Mouse (Mus musculus) limb, embryonic 13.5 days (tissue): ENCODE results near the gene Edf1. TPM values are rescaled to one million over a fixed set of nuclear protein-coding genes. Genes with fewer than 3 reads are reported as not detected.

Experiments used
- ATAC-seq: fragments of 200-750 bp; cut with Nextera tagmentation; 2 replicates; pipeline ENCODE4 v1.8.0; 2017; ENCODE audit warnings: low read depth, moderate number of reproducible peaks, moderate TSS enrichment; ENCODE audit not compliant: low FRiP score
- H3K27ac ChIP-seq: fragments of 300-500 bp; sonication (generic); 2 replicates; pipeline ENCODE4 v1.5.1; 2015; ENCODE audit warnings: inconsistent platforms, mild to moderate bottlenecking, moderate library complexity
- H3K27me3 ChIP-seq: fragments of 300-500 bp; sonication (generic); 2 replicates; pipeline ENCODE4 v1.6.1; 2015; ENCODE audit warnings: mild to moderate bottlenecking, inconsistent platforms
- H3K36me3 ChIP-seq: fragments of 300-500 bp; sonication (generic); 2 replicates; pipeline ENCODE4 v1.6.1; 2015; ENCODE audit warnings: inconsistent platforms, mild to moderate bottlenecking, moderate library complexity
- H3K4me1 ChIP-seq: fragments of 300-500 bp; sonication (generic); 2 replicates; pipeline ENCODE4 v1.6.1; 2015; ENCODE audit warnings: inconsistent platforms
- H3K4me2 ChIP-seq: fragments of 300-500 bp; sonication (generic); replicated peaks from 2 replicates; pipeline ENCODE4 v1.6.1; 2015; ENCODE audit warnings: inconsistent platforms, mild to moderate bottlenecking, moderate library complexity
- H3K4me3 ChIP-seq: fragments of 300-500 bp; sonication (generic); 2 replicates; pipeline ENCODE4 v1.5.1; 2015; ENCODE audit warnings: moderate library complexity, mild to moderate bottlenecking, inconsistent platforms
- H3K9ac ChIP-seq: fragments of 300-500 bp; sonication (generic); 2 replicates; pipeline ENCODE4 v1.6.1; 2015; ENCODE audit warnings: mild to moderate bottlenecking, inconsistent platforms
- H3K9me3 ChIP-seq: fragments of 300-500 bp; sonication (generic); 2 replicates; pipeline ENCODE4 v1.6.1; 2016; ENCODE audit warnings: inconsistent platforms
- WGBS: fragments of 180-500 bp; shearing (Covaris S2); methylation state at CpG from one replicate; pipeline ENCODE4 v1.1.7; 2015; 5-methylcytosine and 5-hydroxymethylcytosine counted together
- polyA plus RNA-seq: library from polyadenylated mRNA; unstranded; fragments of >200 nt; fragmentation: Nextera tagmentation; extraction: Ambion mirVana; gene quantifications from 2 replicates; pipeline ENCODE4 v1.2.1, GENCODE M21; 2015

The Edf1 gene
- polyA plus RNA-seq, 1 experiment from 2014 or later: 330 TPM

GRCm38 (mm10) chr2:25568473-25569019 lies 10.9 kb downstream of the Edf1 start:
- Histone ChIP-seq H3K4me3 (no peak overlapping the region), H3K9ac (no peak overlapping the region), H3K27ac (no peak overlapping the region), H3K27me3 (no peaks in the 10 kb centered on the region), H3K4me1 (peaks cover 9% of the 10 kb centered on the region), H3K36me3 (peaks cover 97% of the 10 kb centered on the region), H3K9me3 (no peaks in the 10 kb centered on the region), H3K4me2 (no peak overlapping the region)
- WGBS: 93% methylated on average over 6 of the region's 6 CpGs
- ATAC-seq: no peak

GRCm38 (mm10) chr2:25569323-25569722 lies 11.7 kb downstream of the Edf1 start:
- WGBS: 94% methylated on average over 3 of the region's 3 CpGs
- ATAC-seq: no peak
- Histone ChIP-seq H3K9ac (no peak overlapping the region), H3K27me3 (no peaks in the 10 kb centered on the region), H3K4me1 (peaks cover 16% of the 10 kb centered on the region), H3K27ac (no peak overlapping the region), H3K4me3 (no peak overlapping the region), H3K9me3 (no peaks in the 10 kb centered on the region), H3K4me2 (no peak overlapping the region), H3K36me3 (peaks cover 90% of the 10 kb centered on the region)

GRCm38 (mm10) chr2:25571221-25571620 lies 13.6 kb downstream of the Edf1 start:
- 89% methylated on average over 4 of the region's 4 CpGs for WGBS
- H3K9ac ChIP-seq: no peak overlapping the region; the same call in 1 of the 2 replicates

GRCm38 (mm10) chr2:25573068-25573467 lies 15.4 kb downstream of the Edf1 start:
- H3K27me3 ChIP-seq: peaks cover 23% of the 10 kb centered on the region
- no peak for ATAC-seq
- H3K27ac ChIP-seq: no peak overlapping the region
- H3K4me1 ChIP-seq: peaks cover 42% of the 10 kb centered on the region
- peak overlapping the region; percentile 97; the same call in 1 of the 2 replicates for H3K4me2 ChIP-seq
- H3K9ac ChIP-seq: peak overlapping the region; percentile 50
- WGBS: 97% methylated on average over 2 of the region's 2 CpGs
- H3K36me3 ChIP-seq: peaks cover 52% of the 10 kb centered on the region
- H3K9me3 ChIP-seq: no peaks in the 10 kb centered on the region
- 0 out of 2 replicates have a peak overlapping the region, but pooled peaks have one; percentile 67 for H3K4me3 ChIP-seq

More at GRCm38 (mm10) chr2:25571221-25571620, 13.6 kb downstream of the Edf1 start:
- no peak overlapping the region for H3K4me2 ChIP-seq
- no peak overlapping the region for H3K4me3 ChIP-seq
- ATAC-seq: no peak
- peaks cover 4% of the 10 kb centered on the region for H3K27me3 ChIP-seq
- H3K9me3 ChIP-seq: no peaks in the 10 kb centered on the region
- no peak overlapping the region for H3K27ac ChIP-seq
- peaks cover 25% of the 10 kb centered on the region for H3K4me1 ChIP-seq
- H3K36me3 ChIP-seq: peaks cover 71% of the 10 kb centered on the region

- no peak for ATAC-seq
- peak overlapping the region; percentile 73 for H3K9ac ChIP-seq
- peaks cover 53% of the 10 kb centered on the region for H3K4me1 ChIP-seq
- peak overlapping the region; percentile 97 for H3K4me2 ChIP-seq
- no peaks in the 10 kb centered on the region for H3K9me3 ChIP-seq
- H3K27ac ChIP-seq: peak overlapping the region; percentile 83; the same call in 1 of the 2 replicates
- H3K27me3 ChIP-seq: peaks cover 34% of the 10 kb centered on the region
- H3K4me3 ChIP-seq: peak overlapping the region; percentile 67
- 15% methylated on average over 11 of the region's 11 CpGs for WGBS
- peaks cover 42% of the 10 kb centered on the region for H3K36me3 ChIP-seq
Measured at GRCm38 (mm10) chr2:25574136-25574535, 16.5 kb downstream of the Edf1 start.

GRCm38 (mm10) chr2:25574579-25575431 lies 17.2 kb downstream of the Edf1 start, which contains the start of the genes Mamdc4 and Phpt1:
TSS of gene Mamdc4 (minus strand) at chr2:25574845.
TSS of gene Phpt1 (minus strand) at chr2:25575224.
- peaks cover 60% of the 10 kb centered on the region for H3K4me1 ChIP-seq

GRCm38 (mm10) chr2:25575432-25576027 lies 17.9 kb downstream of the Edf1 start:
- WGBS: 12% methylated on average over 21 of the region's 21 CpGs
- Histone ChIP-seq H3K4me3 (peak overlapping the region; percentile 67), H3K27me3 (peaks cover 48% of the 10 kb centered on the region), H3K36me3 (peaks cover 28% of the 10 kb centered on the region), H3K9ac (peak overlapping the region; percentile 71), H3K27ac (peak overlapping the region; percentile 91), H3K4me2 (peak overlapping the region; percentile 97), H3K9me3 (no peaks in the 10 kb centered on the region), H3K4me1 (peaks cover 66% of the 10 kb centered on the region)
- no peak for ATAC-seq

More at GRCm38 (mm10) chr2:25574579-25575431, 17.2 kb downstream of the Edf1 start, which contains the start of the genes Mamdc4 and Phpt1:
- Histone ChIP-seq H3K9me3 (no peaks in the 10 kb centered on the region), H3K4me2 (peak within 1 kb of the TSS; percentile 97), H3K9ac (peak within 1 kb of the TSS; percentile 73), H3K36me3 (peaks cover 35% of the 10 kb centered on the region), H3K27ac (peak within 1 kb of the TSS; percentile 91), H3K4me3 (peak within 1 kb of the TSS; percentile 67), H3K27me3 (peaks cover 40% of the 10 kb centered on the region)
- ATAC-seq: peak; percentile 98
- under 1% methylated on average over 44 of the region's 45 CpGs for WGBS

GRCm38 (mm10) chr2:25576028-25576850 lies 18.6 kb downstream of the Edf1 start:
- H3K4me1 ChIP-seq: peaks cover 73% of the 10 kb centered on the region
- peak overlapping the region; percentile 71 for H3K9ac ChIP-seq
- WGBS: 80% methylated on average over 16 of the region's 16 CpGs
- peak overlapping the region; percentile 97 for H3K4me2 ChIP-seq
- ATAC-seq: no peak
- H3K27me3 ChIP-seq: peaks cover 55% of the 10 kb centered on the region
- H3K27ac ChIP-seq: 0 out of 2 replicates have a peak overlapping the region, but pooled peaks have one; percentile 91
- H3K36me3 ChIP-seq: peaks cover 20% of the 10 kb centered on the region
- H3K4me3 ChIP-seq: no peak overlapping the region; the same call in 1 of the 2 replicates
- no peaks in the 10 kb centered on the region for H3K9me3 ChIP-seq

GRCm38 (mm10) chr2:25576965-25577891 lies 19.6 kb downstream of the Edf1 start:
- peaks cover 11% of the 10 kb centered on the region for H3K36me3 ChIP-seq
- H3K27me3 ChIP-seq: peaks cover 56% of the 10 kb centered on the region
- H3K27ac ChIP-seq: no peak overlapping the region
- no peaks in the 10 kb centered on the region for H3K9me3 ChIP-seq
- no peak for ATAC-seq
- peak overlapping the region; percentile 45; the same call in 1 of the 2 replicates for H3K9ac ChIP-seq
- H3K4me1 ChIP-seq: peaks cover 81% of the 10 kb centered on the region
- 12% methylated on average over 92 of the region's 92 CpGs for WGBS
- H3K4me3 ChIP-seq: peak overlapping the region; percentile 35
- peak overlapping the region; percentile 58 for H3K4me2 ChIP-seq

GRCm38 (mm10) chr2:25577951-25578795 lies 20.5 kb downstream of the Edf1 start:
- Histone ChIP-seq H3K27me3 (peaks cover 56% of the 10 kb centered on the region), H3K9me3 (no peaks in the 10 kb centered on the region), H3K4me2 (peak overlapping the region; percentile 58), H3K36me3 (peaks cover 6% of the 10 kb centered on the region), H3K9ac (peak overlapping the region; percentile 45), H3K4me1 (peaks cover 85% of the 10 kb centered on the region), H3K27ac (no peak overlapping the region), H3K4me3 (peak overlapping the region; percentile 35)
- ATAC-seq: no peak
- 4% methylated on average over 75 of the region's 75 CpGs for WGBS
